Mouse (Mus musculus): ENCODE measurements around the gene Spdye4b.

Gene Spdye4b

DNA sequence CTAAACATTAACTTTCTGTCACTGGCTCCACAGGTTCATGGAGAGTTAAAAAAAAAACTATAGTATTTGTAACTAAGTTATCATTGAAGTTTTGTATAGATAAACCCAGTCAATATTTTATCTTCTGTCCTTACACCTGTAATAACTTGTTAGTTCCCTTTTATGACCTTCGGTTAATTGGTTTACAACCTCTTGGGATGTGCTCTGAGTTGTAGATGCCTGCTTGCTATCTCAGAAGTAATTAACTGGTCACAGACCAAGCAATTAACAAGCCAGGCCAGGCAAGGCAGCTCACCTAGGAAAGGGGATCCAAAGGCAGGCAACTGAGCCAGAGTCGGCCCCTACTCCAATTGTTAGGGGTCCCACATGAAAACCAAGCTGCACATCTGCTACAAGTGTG, 33.0 kb downstream of the Spdye4b start:
- DNase-seq (ENCODE audit: low spot score in 2 of 2): no peak

- no peak for DNase-seq (ENCODE audit: low spot score in 2 of 2)
Observed at GRCm38 (mm10) chr5:143220996-143221395, 40.2 kb downstream of the Spdye4b start.

- no peak for DNase-seq (ENCODE audit: low spot score in 2 of 2)
Observed at GRCm38 (mm10) chr5:143222287-143222686, 41.5 kb downstream of the Spdye4b start.

DNA sequence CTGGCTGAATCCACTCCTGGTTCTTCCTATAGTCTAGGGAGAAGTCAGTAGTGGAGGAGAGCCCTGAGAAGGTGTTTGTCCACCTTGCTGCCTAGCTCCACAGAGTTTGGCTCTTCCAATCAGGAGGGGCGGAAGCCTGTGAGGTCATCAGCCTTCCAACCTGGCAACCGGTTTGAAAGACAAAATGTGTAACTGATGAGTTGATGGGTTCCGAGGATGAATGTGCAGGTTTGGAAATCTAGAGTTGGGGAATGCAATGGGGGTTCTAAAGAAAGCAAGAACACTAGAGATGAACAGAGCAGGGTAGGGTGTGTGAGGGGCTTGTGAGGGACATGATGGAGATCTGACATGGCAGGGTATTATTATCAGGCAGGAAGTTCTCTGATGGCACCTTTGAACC, 46.0 kb downstream of the Spdye4b start, which contains the start of gene Spdye4a:
Spdye4a (minus strand) TSS at position 101 of the 400 bp plus-strand sequence.
- no peak for DNase-seq (ENCODE audit: low spot score in 2 of 2)

GRCm38 (mm10) chr5:143235028-143235693, 54.3 kb downstream of the Spdye4b start, which contains the start of gene Zfp12:
Zfp12 (plus strand) TSS chr5:143235163.
- peak; percentile 92 for DNase-seq (ENCODE audit: low spot score in 2 of 2)

- DNase-seq (ENCODE audit: low spot score in 2 of 2): no peak
Observed at GRCm38 (mm10) chr5:143236036-143236435, 55.2 kb downstream of the Spdye4b start.

- DNase-seq (ENCODE audit: low spot score in 2 of 2): no peak
Observed at GRCm38 (mm10) chr5:143244926-143245325, 64.1 kb downstream of the Spdye4b start.

- no peak for DNase-seq (ENCODE audit: low spot score in 2 of 2)
Observed at GRCm38 (mm10) chr5:143252039-143252438, 71.2 kb downstream of the Spdye4b start.

DNA sequence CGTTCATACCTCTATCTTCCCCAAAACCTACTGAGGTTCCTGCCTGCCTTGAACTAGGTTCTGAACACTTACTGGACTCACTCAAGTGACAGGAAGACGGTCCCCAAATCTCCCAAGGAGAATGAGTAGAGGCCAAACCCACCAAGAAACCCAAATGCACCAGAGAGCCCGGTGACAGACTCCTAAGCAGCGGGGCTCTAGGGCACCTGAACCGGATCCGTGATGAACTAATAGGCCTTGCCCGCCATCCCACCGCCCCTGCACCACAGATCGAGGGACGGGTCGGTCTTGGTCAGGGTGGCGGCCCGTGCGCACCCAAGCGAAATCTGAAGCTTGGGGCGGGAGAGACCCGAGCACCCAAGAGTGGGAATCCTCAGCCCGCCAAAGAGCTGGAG, 72.0 kb downstream of the Spdye4b start:
- DNase-seq (ENCODE audit: low spot score in 2 of 2): no peak

DNA sequence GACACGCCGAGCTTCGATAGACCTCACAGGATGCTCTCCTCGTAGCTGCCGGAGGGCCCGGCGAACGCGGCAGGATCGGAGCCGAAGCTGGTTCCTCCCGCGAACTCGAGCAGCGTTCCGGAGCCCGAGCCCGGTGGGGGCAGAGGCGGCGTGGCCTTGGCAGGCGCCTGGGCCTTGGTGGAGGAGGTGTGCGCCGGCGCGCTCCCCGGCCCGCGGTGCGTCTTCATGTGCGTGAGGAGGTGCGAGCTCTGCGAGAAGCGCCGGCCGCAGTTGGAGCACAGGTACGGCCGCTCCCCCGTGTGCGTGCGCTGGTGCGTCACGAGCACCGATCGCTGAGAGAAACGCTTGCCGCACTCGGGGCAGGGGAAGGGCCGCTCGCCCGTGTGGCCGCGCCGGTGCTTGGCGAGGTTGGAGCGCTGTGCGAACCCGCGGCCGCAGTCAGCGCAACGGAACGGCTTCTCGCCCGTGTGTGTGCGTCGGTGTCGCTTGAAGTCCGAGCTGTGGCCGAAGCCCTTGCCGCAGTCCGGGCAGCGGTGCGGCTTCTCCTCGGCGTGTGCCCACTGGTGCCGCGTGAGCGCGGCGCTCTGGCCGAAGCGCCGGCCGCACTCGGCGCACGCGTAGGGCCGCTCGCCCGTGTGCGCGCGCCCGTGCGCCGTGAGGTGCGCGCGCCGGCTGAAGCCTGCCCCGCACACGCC, 72.5 kb downstream of the Spdye4b start:
- DNase-seq (ENCODE audit: low spot score in 2 of 2): no peak

DNA sequence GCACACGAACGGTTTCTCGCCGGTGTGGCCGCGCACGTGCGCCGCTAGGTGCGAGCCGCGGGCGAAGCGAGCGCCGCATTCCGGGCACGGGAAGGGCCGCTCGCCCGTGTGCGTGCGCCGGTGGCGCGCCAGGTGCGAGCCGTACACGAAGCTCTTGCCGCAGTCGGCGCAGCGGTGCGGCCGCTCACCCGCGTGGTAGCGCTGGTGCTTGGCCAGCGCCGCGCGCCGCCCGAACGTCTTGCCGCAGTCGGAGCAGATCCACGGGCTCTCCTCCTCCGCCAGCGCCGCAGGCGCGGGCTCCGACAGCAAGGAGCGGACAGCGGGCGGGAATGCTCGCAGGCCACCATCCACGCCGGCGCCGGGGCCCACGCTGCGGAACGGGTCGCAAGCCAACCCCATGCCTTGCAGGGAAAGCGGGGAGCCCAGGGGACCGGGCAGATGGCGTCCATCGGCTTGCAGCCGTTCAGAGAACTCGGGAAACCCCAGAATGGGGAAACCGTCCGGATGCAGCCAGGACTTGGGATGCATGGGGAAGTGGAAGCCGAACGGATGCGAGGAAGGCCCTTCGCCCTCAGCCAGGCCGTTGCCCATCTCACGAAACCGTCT, 73.2 kb downstream of the Spdye4b start:
- DNase-seq (ENCODE audit: low spot score in 2 of 2): no peak

Data from urinary bladder, postnatal 4 days (tissue).